Mouse (Mus musculus) heart, postnatal 0 days (tissue): ENCODE measurements at regions not wholly inside any gene's neighbourhood (a gene's known extent, or its start where the extent isn't known, plus 50 kb on each side); places are given as distances from the start of the nearest gene placed in this dataset.
A peak's percentile ranks its signal among the peaks of the same experiment; 100 is the strongest.

Experiments used
- ATAC-seq: fragments of 200-750 bp; cut with Nextera tagmentation; 2 replicates; pipeline ENCODE4 v1.8.0; 2017; ENCODE audit warnings: low read depth, moderate number of reproducible peaks, moderate library complexity; ENCODE audit not compliant: insufficient read depth
- DNase-seq: peaks from one replicate; pipeline ENCODE4 v3.0.0-alpha.2; 2016; ENCODE audit warnings: low spot score
- H3K27ac ChIP-seq: fragments of 300-500 bp; sonication (generic); 2 replicates; pipeline ENCODE4 v1.5.1; 2014; ENCODE audit warnings: low read depth, mild to moderate bottlenecking
- H3K27me3 ChIP-seq: fragments of 300-500 bp; sonication (generic); 2 replicates; pipeline ENCODE4 v1.6.1; 2014; ENCODE audit warnings: low read length, mixed read lengths; ENCODE audit not compliant: control insufficient read depth, insufficient read depth
- H3K36me3 ChIP-seq: fragments of 300-500 bp; sonication (generic); replicated peaks from 2 replicates; pipeline ENCODE4 v1.6.1; 2014; ENCODE audit warnings: low read length, mixed read lengths; ENCODE audit not compliant: control insufficient read depth, insufficient read depth
- H3K4me1 ChIP-seq: fragments of 300-500 bp; sonication (generic); 2 replicates; pipeline ENCODE4 v1.6.1; 2014; ENCODE audit warnings: antibody characterized with exemption; ENCODE audit not compliant: control insufficient read depth, insufficient read depth
- H3K4me2 ChIP-seq: fragments of 300-500 bp; sonication (generic); 2 replicates; pipeline ENCODE4 v1.6.1; 2014; ENCODE audit warnings: low read depth, mild to moderate bottlenecking, low read length, moderate library complexity
- H3K4me3 ChIP-seq: fragments of 300-500 bp; sonication (generic); 2 replicates; pipeline ENCODE4 v1.5.1; 2014; ENCODE audit warnings: low read depth, low read length
- H3K9ac ChIP-seq: fragments of 300-500 bp; sonication (generic); replicated peaks from 2 replicates; pipeline ENCODE4 v1.6.1; 2014; ENCODE audit warnings: low read depth, low read length, mixed read lengths
- H3K9me3 ChIP-seq: fragments of 300-500 bp; sonication (generic); replicated peaks from 2 replicates; pipeline ENCODE4 v1.6.1; 2016; ENCODE audit warnings: low read length; ENCODE audit not compliant: control insufficient read depth
- CTCF ChIP-seq: IDR thresholded peaks from 2 replicates; pipeline ENCODE4 v1.5.1; 2016; ENCODE audit warnings: antibody characterized with exemption, control low read depth, low read depth
- EP300 ChIP-seq: IDR thresholded peaks from 2 replicates; pipeline ENCODE4 v1.6.1; 2016; ENCODE audit warnings: antibody characterized with exemption, low read depth
- WGBS: fragments of 180-500 bp; shearing (Covaris S2); extraction: QIAGEN DNeasy Blood & Tissue Kit; methylation state at CpG from one replicate; pipeline ENCODE4 v1.1.7; 2014; 5-methylcytosine and 5-hydroxymethylcytosine counted together

DNA sequence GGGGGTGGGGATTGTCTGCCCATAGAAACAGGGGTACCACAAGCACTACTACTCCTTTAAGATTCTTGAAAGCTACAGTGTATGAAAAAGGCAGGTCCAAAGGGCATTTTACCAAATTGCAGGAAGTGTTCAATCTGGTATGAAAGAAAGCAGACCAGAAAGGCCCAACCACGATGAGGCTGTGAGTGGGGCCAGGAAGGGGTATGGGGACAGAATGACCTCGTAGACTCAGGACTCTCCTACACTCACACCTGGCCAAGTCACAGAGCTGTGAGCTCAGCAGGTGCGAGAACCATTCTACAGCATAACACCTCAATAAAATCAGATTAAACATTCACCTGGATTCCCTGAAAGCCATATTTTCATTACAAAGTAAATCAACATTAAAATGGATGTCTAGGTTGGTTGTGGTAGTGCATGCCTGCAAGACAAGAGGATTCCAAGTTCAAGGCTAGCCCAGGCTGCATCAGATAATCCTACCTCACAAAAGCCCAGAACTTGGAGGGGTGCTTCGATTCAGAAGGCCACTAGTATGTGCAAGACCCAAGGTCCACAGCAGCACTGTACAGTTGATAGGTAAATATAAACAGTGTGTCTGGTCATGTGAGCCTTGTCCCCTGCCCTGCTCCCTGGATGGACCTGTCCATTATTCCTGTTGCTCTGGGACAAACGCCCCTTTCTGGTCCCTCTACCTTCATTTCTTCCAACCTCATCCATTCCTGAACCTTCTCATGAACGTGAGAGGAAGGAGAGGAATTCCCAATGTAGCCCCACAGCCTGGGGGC lies 115.3 kb downstream of the 1810010D01Rik start:
- TF ChIP-seq EP300 (no peak), CTCF (no peak)
- no peaks in the 10 kb centered on the region for H3K9me3 ChIP-seq
- no peaks in the 10 kb centered on the region for H3K36me3 ChIP-seq
- no peaks in the 10 kb centered on the region for H3K27me3 ChIP-seq
- H3K27ac ChIP-seq: no peak overlapping the region
- DNase-seq: no peak
- WGBS: 76% methylated on average over 6 of the region's 6 CpGs
- H3K9ac ChIP-seq: no peak overlapping the region
- H3K4me3 ChIP-seq: no peak overlapping the region
- peaks cover 13% of the 10 kb centered on the region; the same call in 1 of the 2 replicates for H3K4me1 ChIP-seq
- no peak overlapping the region for H3K4me2 ChIP-seq
- ATAC-seq: no peak

DNA sequence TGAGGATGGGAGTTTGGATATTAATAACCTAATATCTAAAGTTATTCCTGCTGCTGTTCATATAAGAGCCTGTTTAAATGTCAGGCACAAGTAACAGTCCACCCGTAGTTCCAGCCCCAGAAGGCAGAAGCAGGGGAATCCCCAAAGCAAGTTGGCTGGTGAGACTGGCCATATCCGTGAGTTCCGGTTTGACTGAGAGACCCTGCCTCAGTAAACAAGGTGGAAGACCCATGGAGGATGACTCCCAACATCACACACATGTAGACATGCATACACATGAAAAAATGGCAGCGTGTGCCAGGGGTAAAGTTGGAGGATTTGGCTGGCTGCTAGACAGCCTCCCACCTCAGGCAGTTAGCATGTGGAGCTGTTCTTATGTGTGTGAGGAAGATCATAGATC lies 117.1 kb downstream of the 1810010D01Rik start:
- ATAC-seq (no peak), DNase-seq (no peak)
- no peak overlapping the region for H3K9ac ChIP-seq
- H3K4me1 ChIP-seq: peaks cover 15% of the 10 kb centered on the region; the same call in 1 of the 2 replicates
- H3K36me3 ChIP-seq: no peaks in the 10 kb centered on the region
- WGBS: 68% methylated on average over 4 of the region's 4 CpGs
- H3K9me3 ChIP-seq: no peaks in the 10 kb centered on the region
- H3K27ac ChIP-seq: no peak overlapping the region
- no peak overlapping the region for H3K4me3 ChIP-seq
- no peak overlapping the region for H3K4me2 ChIP-seq
- no peak for TF ChIP-seq CTCF
- TF ChIP-seq EP300: no peak
- no peaks in the 10 kb centered on the region for H3K27me3 ChIP-seq

DNA sequence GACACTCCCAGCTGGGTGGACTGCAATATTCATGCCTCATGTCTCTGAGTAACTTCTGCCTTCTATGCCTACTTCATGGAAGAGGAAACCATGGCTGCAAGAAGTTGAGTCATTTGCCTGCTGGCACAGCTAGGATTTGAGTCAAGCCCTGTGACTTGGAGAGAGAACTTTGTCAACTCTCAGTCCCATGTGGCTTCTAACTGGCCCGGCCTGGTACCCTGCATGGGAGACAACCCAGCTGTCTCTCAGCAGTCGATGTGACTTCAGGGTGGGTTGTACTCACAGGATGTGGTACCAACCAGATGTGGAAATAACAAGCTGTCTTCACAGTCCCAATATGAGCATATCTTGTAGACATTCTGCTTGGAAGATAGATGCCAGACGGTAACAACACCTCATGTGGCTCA lies 118.6 kb downstream of the 1810010D01Rik start:
- DNase-seq (no peak), ATAC-seq (no peak)
- Histone ChIP-seq H3K9me3 (no peaks in the 10 kb centered on the region), H3K36me3 (no peaks in the 10 kb centered on the region), H3K27ac (peak overlapping the region; percentile 48; the same call in 1 of the 2 replicates), H3K9ac (no peak overlapping the region), H3K4me2 (no peak overlapping the region), H3K27me3 (no peaks in the 10 kb centered on the region), H3K4me3 (no peak overlapping the region), H3K4me1 (peaks cover 15% of the 10 kb centered on the region; the same call in 1 of the 2 replicates)
- 84% methylated on average over 3 of the region's 3 CpGs for WGBS
- TF ChIP-seq EP300 (no peak), CTCF (no peak)

- Histone ChIP-seq H3K36me3 (no peaks in the 10 kb centered on the region), H3K4me3 (no peak overlapping the region), H3K4me1 (peaks cover 8% of the 10 kb centered on the region; the same call in 1 of the 2 replicates), H3K4me2 (no peak overlapping the region), H3K9ac (no peak overlapping the region), H3K27ac (no peak overlapping the region; the same call in 1 of the 2 replicates), H3K27me3 (no peaks in the 10 kb centered on the region), H3K9me3 (no peaks in the 10 kb centered on the region)
- DNase-seq (no peak), ATAC-seq (no peak)
- WGBS: 81% methylated on average over 3 of the region's 3 CpGs
- no peak for TF ChIP-seq CTCF
These were observed 119.3 kb downstream of the 1810010D01Rik start for GRCm38 (mm10) chr7:145088655-145089054.

- peak; percentile 55 for DNase-seq
- no peak for TF ChIP-seq EP300
- TF ChIP-seq CTCF: no peak
- WGBS: 59% methylated on average over 5 of the region's 5 CpGs
These were observed 120.1 kb downstream of the 1810010D01Rik start for GRCm38 (mm10) chr7:145087790-145088189.

More at GRCm38 (mm10) chr7:145087790-145088189, 120.1 kb downstream of the 1810010D01Rik start:
- ATAC-seq: peak; percentile 69; the same call in 1 of the 2 replicates
- no peaks in the 10 kb centered on the region for H3K9me3 ChIP-seq
- H3K9ac ChIP-seq: no peak overlapping the region
- no peaks in the 10 kb centered on the region for H3K36me3 ChIP-seq
- H3K4me2 ChIP-seq: no peak overlapping the region
- H3K27me3 ChIP-seq: no peaks in the 10 kb centered on the region
- peaks cover 9% of the 10 kb centered on the region; the same call in 1 of the 2 replicates for H3K4me1 ChIP-seq
- no peak overlapping the region for H3K4me3 ChIP-seq
- no peak overlapping the region for H3K27ac ChIP-seq
